Mouse (Mus musculus) testis, postnatal 10 days (tissue): ENCODE measurements at regions not wholly inside any gene's neighbourhood (a gene's known extent, or its start where the extent isn't known, plus 50 kb on each side); places are given as distances from the start of the nearest gene placed in this dataset.

Experiments used
- DNase-seq: peaks from one replicate; pipeline ENCODE4 v3.0.0; 2021; ENCODE audit warnings: low spot score

DNA sequence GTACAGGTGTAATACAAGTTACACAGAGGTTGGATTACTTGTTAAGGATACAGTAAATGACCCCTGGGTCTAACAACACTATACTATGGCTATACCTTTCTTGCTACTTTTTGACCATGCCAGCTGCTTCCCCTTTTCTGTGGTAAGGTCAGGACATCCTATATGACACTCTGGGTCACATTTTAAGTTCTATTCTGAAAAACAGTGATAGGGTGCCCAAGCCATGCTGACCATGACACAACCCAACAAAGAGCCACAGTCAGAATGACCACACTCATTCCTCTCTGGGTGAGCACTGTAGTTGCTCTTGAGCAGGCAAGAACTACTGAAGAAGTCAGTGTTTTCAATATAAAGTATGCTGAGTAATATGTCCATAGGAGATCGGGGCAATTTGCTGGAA is 64.3 kb upstream of the Tnfsf11 start:
- DNase-seq: no peak

DNA sequence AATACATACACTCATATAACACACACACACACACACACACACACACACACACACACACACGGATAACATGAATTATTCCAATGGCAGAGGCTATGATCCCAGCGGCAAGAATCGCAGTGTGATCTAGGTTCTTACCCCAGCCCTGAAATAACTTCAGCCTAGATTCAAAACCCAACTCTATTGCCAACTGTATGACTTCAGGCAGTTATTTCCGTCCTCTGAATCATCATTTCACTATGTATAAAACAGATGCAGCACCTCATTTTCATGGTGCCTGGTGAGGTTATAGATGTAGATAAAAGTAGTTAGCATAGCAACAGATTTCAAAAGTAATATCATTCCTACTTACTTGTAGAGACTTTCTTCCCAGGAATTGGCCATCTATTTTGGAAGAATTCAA is 61.0 kb upstream of the Tnfsf11 start:
- no peak for DNase-seq

DNA sequence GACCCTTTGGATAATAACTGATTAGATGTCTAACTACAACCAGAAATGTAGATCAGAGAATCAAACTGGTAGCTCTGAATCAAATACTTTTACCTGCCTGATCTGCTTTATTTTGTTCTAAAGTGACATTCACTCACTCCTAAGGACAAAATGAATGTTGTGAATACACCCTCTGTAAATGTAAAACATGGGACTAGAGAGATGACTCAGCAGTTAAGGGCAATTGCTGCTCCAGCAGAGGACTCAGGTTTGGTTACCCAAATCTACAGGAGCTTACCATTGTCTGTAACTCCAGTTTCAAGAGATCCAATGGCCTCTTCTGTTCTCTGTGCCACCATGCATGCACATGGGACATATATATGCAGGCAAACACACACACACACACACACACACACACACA is 57.0 kb upstream of the Tnfsf11 start:
- DNase-seq: no peak

DNA sequence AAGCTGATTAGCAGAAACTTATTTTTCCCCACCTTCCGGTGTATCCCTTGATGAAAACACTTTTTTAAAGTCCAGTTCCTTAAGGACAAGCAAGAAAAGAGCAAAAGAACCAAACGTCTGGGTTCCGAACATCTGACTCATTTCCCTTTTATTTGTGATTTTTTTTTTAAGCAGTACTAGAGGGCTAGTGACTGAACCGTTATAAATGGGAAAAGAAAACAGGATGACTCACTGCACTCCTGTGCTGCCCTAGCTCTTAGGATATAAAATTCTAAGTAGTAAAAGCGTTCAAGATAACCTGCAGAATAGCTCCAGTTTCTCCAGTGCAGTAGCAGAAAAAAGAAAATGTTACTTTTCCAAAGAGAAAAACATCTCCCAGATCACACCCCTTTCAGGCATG is 55.3 kb upstream of the Tnfsf11 start:
- no peak for DNase-seq
